Mouse (Mus musculus): ENCODE results near the gene Mdga1.

The Mdga1 gene

GRCm38 (mm10) chr17:29920089-29920488 is 49.8 kb downstream of the Mdga1 start:
- DNase-seq (ENCODE audit: low read depth, low spot score): no peak

DNA sequence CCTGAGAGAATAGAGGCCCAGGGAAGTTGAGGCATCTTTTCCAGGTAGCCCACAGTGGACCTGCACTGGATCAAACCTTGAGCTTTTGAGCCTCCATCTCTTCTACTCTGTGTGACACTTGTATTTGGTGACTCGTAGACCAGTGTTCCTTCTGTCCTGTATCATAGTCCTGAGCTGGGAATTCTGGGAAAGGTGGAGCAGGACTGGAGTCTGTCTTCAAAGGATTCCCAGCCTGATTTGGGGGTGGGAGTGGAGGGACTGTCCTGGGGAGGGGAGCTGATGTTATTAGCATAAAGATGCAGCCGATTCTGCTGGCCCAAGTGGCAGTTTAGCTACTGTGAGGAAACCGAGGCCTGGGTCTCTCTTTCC is 50.4 kb downstream of the Mdga1 start:
- DNase-seq (ENCODE audit: low read depth, low spot score): no peak

- no peak for DNase-seq (ENCODE audit: low read depth, low spot score)
Observed at GRCm38 (mm10) chr17:29918791-29919551, 50.9 kb downstream of the Mdga1 start.

DNA sequence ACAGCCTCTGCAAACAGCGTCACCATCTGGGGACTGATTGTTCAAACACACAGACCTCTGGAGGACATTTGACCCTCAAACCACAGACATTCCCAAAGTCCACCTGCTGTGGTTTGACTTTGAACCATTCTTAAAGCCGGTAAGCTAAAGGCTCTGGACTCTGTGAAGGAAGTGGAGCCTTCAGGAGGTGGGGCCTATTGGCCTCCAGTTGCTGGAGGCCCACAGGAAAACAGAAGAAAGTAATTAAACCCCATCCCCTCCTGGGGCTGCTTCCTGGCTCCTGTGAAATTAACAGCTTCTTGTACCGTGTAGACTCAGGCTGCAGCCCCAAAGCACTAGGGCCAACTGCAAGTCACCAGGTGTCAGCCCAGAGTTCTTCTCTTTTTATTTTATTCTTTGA is 52.9 kb downstream of the Mdga1 start:
- DNase-seq (ENCODE audit: low read depth, low spot score): no peak

- DNase-seq (ENCODE audit: low read depth, low spot score): no peak
Observed at GRCm38 (mm10) chr17:29915820-29916219, 54.1 kb downstream of the Mdga1 start.

GRCm38 (mm10) chr17:29913301-29913965 is 56.5 kb downstream of the Mdga1 start:
- DNase-seq (ENCODE audit: low read depth, low spot score): no peak

GRCm38 (mm10) chr17:29912733-29913132 is 57.2 kb downstream of the Mdga1 start:
- DNase-seq (ENCODE audit: low read depth, low spot score): no peak

GRCm38 (mm10) chr17:29909031-29909430 is 60.9 kb downstream of the Mdga1 start:
- no peak for DNase-seq (ENCODE audit: low read depth, low spot score)

DNA sequence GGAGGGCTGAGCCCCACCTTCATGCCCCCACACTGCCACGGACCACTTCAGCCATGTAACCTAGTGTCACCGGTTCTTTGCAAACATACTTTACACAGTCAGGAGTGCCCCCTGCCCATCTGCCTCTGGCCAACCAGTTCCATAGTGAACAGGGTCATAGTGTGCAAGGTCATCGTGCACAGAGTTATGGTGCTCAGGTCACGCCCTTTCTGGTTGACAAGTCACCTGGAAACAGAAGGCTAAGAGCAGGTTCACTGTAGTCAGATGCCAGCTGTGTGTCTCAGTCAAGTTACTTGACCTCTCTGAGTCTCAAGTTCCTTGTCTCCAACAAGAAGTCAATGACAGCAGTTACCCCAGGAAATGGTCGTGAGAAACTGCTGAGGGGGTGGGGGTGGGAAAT is 65.2 kb downstream of the Mdga1 start:
- DNase-seq (ENCODE audit: low read depth, low spot score): no peak

DNA sequence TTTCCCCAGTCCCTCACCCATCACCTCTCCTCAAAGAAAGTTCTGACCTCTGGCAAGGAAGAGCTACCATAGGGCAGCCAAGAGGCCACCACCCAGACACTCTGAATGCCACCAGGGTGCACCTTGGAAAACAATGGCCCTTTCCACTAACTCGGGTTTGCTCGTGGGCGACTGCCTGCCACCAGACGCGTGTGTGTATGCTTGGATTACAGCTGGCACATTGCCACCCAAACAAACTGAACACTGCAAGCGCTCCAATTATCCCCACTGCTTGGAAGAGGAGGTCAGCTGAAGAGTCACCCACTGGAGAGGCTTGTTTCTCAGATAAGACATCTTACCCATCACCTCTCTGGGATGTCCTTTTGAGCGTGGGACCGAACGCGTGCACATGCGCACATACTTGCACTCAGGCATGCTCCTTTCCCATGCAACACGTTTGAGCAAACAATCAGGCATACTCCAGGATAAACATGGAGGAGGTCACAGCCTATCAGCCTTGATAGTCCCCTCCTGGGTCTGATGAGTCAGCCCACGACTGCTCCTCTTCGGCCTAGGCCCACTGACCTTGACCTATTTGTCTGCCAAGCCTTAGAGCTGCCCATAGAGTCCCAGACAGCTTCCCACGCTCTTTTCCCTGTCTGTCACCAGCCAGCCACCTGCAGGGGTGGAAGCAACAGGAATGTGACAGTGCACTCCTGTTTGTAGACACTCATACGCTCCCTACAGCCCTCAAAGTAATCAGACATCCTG is 67.3 kb downstream of the Mdga1 start:
- no peak for DNase-seq (ENCODE audit: low read depth, low spot score)

GRCm38 (mm10) chr17:29900289-29900688 is 69.6 kb downstream of the Mdga1 start:
- no peak for DNase-seq (ENCODE audit: low read depth, low spot score)

DNA sequence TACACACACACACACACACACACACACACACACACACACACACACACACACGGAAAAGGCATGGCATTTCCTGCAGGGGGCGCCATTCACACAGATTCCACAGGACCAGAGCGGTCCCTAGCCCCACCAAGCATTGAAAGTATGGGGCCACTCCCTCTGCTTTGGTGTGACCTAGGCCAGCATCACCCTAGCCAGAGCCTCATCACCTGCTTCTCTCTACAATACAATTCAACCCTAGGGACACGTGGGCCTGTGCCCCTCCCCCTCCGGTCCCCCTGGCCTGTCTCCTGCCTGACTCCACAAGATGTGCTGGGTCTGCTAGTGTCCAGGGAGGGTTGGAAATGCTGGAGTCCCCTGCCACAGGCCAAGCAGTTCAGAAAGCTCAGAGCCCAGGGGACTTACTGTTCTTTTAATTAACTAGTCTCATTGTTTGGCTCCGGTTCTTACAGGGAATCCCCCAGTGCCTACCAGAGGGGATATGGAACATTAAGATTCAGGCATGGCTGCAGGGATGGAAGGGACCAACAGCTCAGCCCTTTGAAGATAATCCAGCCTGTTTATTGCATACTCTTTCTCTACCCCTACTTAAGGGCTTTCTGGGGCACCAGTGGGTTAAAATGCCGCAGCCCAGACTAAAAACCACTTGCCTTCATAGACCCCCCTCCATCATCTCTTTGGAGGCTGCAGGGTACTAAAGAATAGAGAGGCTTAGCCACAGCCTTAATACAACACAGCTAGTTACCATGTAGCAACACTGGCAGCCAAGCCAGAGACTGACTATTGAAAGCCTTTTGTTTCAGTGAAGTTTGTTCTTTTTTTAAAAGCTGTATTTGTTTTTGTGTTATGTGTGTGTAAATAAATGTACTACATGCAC is 73.5 kb downstream of the Mdga1 start:
- no peak for DNase-seq (ENCODE audit: low read depth, low spot score)

DNA sequence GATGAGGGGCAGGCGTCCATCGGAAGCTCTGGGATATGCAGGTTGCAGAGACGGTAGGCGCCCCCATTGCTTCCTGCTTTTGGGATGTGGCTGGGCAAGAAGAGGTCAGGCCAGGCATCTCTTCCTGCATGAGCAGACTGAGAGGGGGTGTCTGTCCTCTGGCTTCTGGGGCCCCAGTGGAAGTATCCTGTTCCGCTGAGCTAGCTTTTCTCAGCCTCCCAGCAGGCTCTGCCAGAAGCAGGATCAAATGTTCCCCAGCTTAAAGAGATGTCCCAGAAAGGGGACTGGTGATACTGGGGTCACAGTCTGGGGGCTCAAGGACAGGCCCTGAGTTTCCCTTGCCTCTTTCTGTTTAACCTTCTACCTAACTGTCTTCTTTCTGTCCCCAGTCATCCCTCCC is 74.3 kb downstream of the Mdga1 start:
- no peak for DNase-seq (ENCODE audit: low read depth, low spot score)

- DNase-seq (ENCODE audit: low read depth, low spot score): no peak
Observed at GRCm38 (mm10) chr17:29894965-29895364, 74.9 kb downstream of the Mdga1 start.

DNA sequence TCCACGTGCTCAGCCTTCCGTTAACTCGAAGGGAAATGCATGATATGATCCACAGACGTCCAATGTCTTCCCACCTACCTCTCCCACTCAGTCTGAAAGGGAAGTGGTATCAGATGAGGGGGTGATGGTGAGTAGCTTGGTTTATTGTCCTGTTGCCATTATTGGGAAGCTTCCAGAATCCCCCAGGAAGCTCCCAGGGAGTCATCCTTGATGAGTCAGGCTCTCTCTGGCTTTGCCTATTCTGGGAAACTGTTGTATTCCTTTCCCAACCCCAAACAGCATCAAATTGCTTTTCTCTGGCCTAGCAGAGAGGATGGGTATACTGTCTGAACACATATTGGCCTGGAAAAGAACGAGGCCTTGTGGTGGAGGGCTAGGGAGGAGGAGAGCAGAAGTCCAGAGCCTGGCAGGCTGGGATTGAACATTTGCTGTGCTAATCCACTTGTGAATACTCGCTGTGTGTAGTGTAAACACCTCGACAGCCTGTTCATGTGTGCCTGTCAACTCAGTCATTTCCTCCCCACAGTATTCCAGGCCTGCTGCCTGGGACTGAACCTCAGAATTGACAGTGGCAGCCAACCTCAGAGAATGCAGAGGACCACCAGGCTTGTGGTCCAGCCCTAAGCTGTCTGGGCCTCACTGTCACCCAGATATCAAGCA is 79.3 kb downstream of the Mdga1 start:
- no peak for DNase-seq (ENCODE audit: low read depth, low spot score)

- DNase-seq (ENCODE audit: low read depth, low spot score): peak; percentile 34
Observed at GRCm38 (mm10) chr17:29888981-29889980, 80.6 kb downstream of the Mdga1 start.

DNA sequence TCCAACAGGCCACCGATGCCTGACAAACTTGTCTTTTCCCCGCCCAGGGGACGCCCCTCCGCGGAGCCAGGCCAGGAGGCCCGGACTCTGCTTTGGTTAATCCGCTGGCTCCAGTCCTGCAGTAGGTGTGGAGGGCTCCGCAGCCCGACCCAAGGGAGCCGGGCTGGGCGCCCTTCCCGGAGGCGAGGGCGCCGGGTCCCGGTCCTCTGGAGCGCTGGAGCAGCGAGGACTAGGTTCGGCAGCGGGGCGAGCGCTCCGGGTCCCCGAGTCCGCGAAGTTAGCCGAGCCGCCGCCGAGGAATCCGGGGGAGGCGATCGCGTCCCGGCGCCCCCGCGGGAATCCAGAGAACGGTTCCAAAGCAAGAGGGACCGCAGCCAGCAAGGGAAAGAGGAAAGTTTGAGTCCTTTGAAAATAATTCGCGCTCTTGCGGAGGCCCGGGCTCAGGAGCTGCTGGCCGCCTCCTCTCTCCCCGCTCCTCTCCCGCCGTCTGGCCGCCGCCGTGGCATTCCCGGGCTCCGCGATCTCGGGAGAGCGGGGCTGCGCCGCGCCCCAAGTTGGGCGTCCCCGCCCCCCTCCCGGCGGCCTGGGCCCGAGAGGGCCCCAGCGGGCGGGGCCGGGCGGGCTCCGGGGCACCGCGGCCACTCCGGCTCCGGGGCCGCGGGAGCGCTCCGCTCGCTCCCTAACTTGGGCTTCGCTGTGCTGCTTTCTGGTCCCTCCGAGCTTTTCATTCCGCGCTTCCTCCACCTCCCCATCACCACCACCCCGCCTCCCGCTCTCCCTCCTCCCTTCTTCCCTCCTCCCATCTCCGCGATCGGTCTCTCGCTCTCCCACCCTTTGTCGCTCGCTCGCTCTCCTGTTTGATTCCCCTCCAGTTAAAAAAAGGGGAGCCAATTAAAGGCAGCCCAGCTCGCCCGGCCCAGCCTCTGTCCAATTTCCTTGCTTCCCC is 81.7 kb downstream of the Mdga1 start:
- peak; percentile 28 for DNase-seq (ENCODE audit: low read depth, low spot score)

- peak; percentile 33 for DNase-seq (ENCODE audit: low read depth, low spot score)
Observed at GRCm38 (mm10) chr17:29887271-29887880, 82.5 kb downstream of the Mdga1 start.
